ENCODE assay signal across 8 mouse cellular contexts in the genomic region with DNA sequence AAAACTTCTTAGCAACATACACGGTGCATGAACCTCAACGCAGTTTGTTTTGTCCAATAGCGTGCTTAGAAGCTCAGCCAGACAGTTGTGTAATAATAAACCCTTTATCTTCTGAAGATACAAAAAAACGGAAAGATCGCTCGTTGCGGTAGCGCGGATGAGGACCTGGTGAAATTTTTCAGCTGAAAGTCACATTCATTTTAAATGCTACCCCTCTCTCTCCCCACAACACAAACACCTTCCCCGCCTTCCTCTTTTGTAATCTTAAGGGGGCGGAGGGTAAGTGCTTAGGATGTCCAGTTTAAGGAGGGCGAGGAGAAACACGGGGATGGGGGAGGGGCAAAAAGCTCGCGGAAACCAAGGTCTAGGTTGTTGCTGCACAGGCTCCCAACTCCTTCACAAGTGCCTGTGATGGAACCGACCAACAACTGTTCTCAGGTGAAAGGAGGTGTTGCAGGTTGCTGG. TPM values are rescaled to one million over a fixed set of nuclear protein-coding genes. Genes with fewer than 3 reads are reported as not detected.
DNase-seq lines count a peak whose midpoint lies in the region; ATAC-seq lines count a peak whose summit lies in the region.

No protein-coding gene starts in this region.

- no peak for ATAC-seq in erythroblast, adult 5-6 weeks (replicated peaks; ENCODE audit: low FRiP score, poor library complexity, severe bottlenecking)
- ATAC-seq in forebrain, embryonic 16.5 days, result peak; percentile 4; the same call in 1 of the 2 replicates
- peak; percentile 45; the same call in 1 of the 2 replicates for ATAC-seq in limb, embryonic 12.5 days (ENCODE audit: insufficient number of reproducible peaks, insufficient read depth, low FRiP score, low TSS enrichment, low read depth)
- no peak for ATAC-seq in stomach, embryonic 15.5 days (ENCODE audit: insufficient read depth, low FRiP score, low read depth)

- WGBS in forebrain, embryonic 16.5 days, result under 1% methylated on average over 16 of the region's 16 CpGs
- under 1% methylated on average over 16 of the region's 16 CpGs for whole genome bisulfite sequencing in limb, embryonic 12.5 days
- under 1% methylated on average over 16 of the region's 16 CpGs for WGBS in midbrain, embryonic 10.5 days
- under 1% methylated on average over 16 of the region's 16 CpGs for WGBS in stomach, embryonic 15.5 days

- H3K4me1 ChIP-seq in erythroblast, embryonic 14.5 days (ENCODE audit: control insufficient read depth), result peaks cover 26% of the 10 kb centered on the region
- H3K4me1 ChIP-seq in forebrain, embryonic 16.5 days (replicated peaks; ENCODE audit: control insufficient read depth, insufficient read depth, low read length), result peaks cover 31% of the 10 kb centered on the region
- peaks cover 42% of the 10 kb centered on the region for H3K4me1 ChIP-seq in limb, embryonic 12.5 days (replicated peaks)
- H3K4me1 ChIP-seq in midbrain, embryonic 10.5 days, result peaks cover 45% of the 10 kb centered on the region
- peaks cover 27% of the 10 kb centered on the region for H3K4me1 ChIP-seq in stomach, embryonic 15.5 days

- peak overlapping the region; percentile 94 for H3K9ac ChIP-seq in forebrain, embryonic 16.5 days (replicated peaks; ENCODE audit: low read depth, low read length)
- H3K9ac ChIP-seq in limb, embryonic 12.5 days (replicated peaks), result peak overlapping the region; percentile 95
- H3K9ac ChIP-seq in stomach, embryonic 15.5 days, result peak overlapping the region; percentile 78; the same call in 1 of the 2 replicates

- H3K4me2 ChIP-seq in forebrain, embryonic 16.5 days (ENCODE audit: low read length), result peak overlapping the region; percentile 64
- peak overlapping the region; percentile 78 for H3K4me2 ChIP-seq in limb, embryonic 12.5 days
- peak overlapping the region; percentile 84 for H3K4me2 ChIP-seq in stomach, embryonic 15.5 days

- H3K36me3 ChIP-seq in erythroblast, embryonic 14.5 days (ENCODE audit: control insufficient read depth), result no peaks in the 10 kb centered on the region
- H3K36me3 ChIP-seq in forebrain, embryonic 16.5 days (ENCODE audit: control insufficient read depth, insufficient read depth), result no peaks in the 10 kb centered on the region
- H3K36me3 ChIP-seq in limb, embryonic 12.5 days, result no peaks in the 10 kb centered on the region
- no peaks in the 10 kb centered on the region for H3K36me3 ChIP-seq in midbrain, embryonic 10.5 days
- H3K36me3 ChIP-seq in stomach, embryonic 15.5 days, result no peaks in the 10 kb centered on the region

- peaks cover 48% of the 10 kb centered on the region for H3K27me3 ChIP-seq in erythroblast, embryonic 14.5 days (ENCODE audit: control insufficient read depth)
- no peaks in the 10 kb centered on the region for H3K27me3 ChIP-seq in forebrain, embryonic 16.5 days (replicated peaks; ENCODE audit: control insufficient read depth, insufficient read depth, low read length)
- H3K27me3 ChIP-seq in limb, embryonic 12.5 days, result no peaks in the 10 kb centered on the region
- H3K27me3 ChIP-seq in midbrain, embryonic 10.5 days (ENCODE audit: low read depth, poor library complexity, severe bottlenecking), result peaks cover 10% of the 10 kb centered on the region; the same call in 1 of the 2 replicates
- no peaks in the 10 kb centered on the region for H3K27me3 ChIP-seq in stomach, embryonic 15.5 days (replicated peaks)

- DNase-seq in adrenal gland, postnatal 25 days, result peak; percentile 39
- DNase-seq in induced T-regulatory cell, adult 2 months (ENCODE audit: low read depth), result peak; percentile 23
- no peak for DNase-seq in midbrain, embryonic 10.5 days (ENCODE audit: low spot score)

- peak overlapping the region; percentile 77 for H3K4me3 ChIP-seq in erythroblast, embryonic 14.5 days (replicated peaks)
- H3K4me3 ChIP-seq in forebrain, embryonic 16.5 days (replicated peaks; ENCODE audit: low read length), result peak overlapping the region; percentile 83
- H3K4me3 ChIP-seq in limb, embryonic 12.5 days (replicated peaks), result peak overlapping the region; percentile 90
- peak overlapping the region; percentile 92 for H3K4me3 ChIP-seq in midbrain, embryonic 10.5 days
- H3K4me3 ChIP-seq in stomach, embryonic 15.5 days (replicated peaks), result peak overlapping the region; percentile 83

- H3K9me3 ChIP-seq in erythroblast, embryonic 14.5 days (ENCODE audit: control insufficient read depth, low read length), result no peaks in the 10 kb centered on the region
- no peaks in the 10 kb centered on the region for H3K9me3 ChIP-seq in forebrain, embryonic 16.5 days (ENCODE audit: control insufficient read depth, low read length)
- no peaks in the 10 kb centered on the region for H3K9me3 ChIP-seq in limb, embryonic 12.5 days
- no peaks in the 10 kb centered on the region for H3K9me3 ChIP-seq in midbrain, embryonic 10.5 days (replicated peaks)
- H3K9me3 ChIP-seq in stomach, embryonic 15.5 days, result no peaks in the 10 kb centered on the region

- peak overlapping the region; percentile 95; the same call in 1 of the 2 replicates for H3K27ac ChIP-seq in forebrain, embryonic 16.5 days (ENCODE audit: low read length)
- peak overlapping the region; percentile 95; the same call in 1 of the 2 replicates for H3K27ac ChIP-seq in limb, embryonic 12.5 days
- peak overlapping the region; percentile 94 for H3K27ac ChIP-seq in midbrain, embryonic 10.5 days (replicated peaks)
- H3K27ac ChIP-seq in stomach, embryonic 15.5 days, result peak overlapping the region; percentile 93

RNA-seq across cellular contexts. Expression of a gene that starts 1.4 kb away (rescaled TPM):
- 0.08 and 0.21 TPM in 2 replicates for polyA plus RNA-seq in erythroblast, embryonic 14.5 days (2012)
- 1.5 and 1.9 TPM in 2 replicates for total RNA-seq in erythroblast, adult 5-6 weeks (2015; ENCODE audit: low replicate concordance)
- total RNA-seq in erythroblast, adult 5-6 weeks (2017; ENCODE audit: low replicate concordance), result 2.2 and 2.3 TPM in 2 replicates
- 13.6 and 18.7 TPM in 2 replicates for total RNA-seq in adrenal gland, postnatal 25 days (2021)
- 19.4 and 19.7 TPM in 2 replicates for polyA plus RNA-seq in forebrain, embryonic 16.5 days (2015; fragmentation: Nextera tagmentation; extraction: Ambion mirVana)
- polyA plus RNA-seq in limb, embryonic 12.5 days (2016; fragmentation: Nextera tagmentation; extraction: Ambion mirVana), result 11.7 and 12.0 TPM in 2 replicates
- 5.0 and 5.2 TPM in 2 replicates for polyA plus RNA-seq in midbrain, embryonic 10.5 days (2016; fragmentation: Nextera tagmentation; extraction: Ambion mirVana)
- polyA plus RNA-seq in stomach, embryonic 15.5 days (2015; fragmentation: Nextera tagmentation; extraction: Ambion mirVana), result 8.0 and 8.9 TPM in 2 replicates

Comparison
In these comparisons a context has a peak if more than half of its experiments do, and no peak if none do; other contexts are left out.
1. ATAC-seq: peak in forebrain, embryonic 16.5 days (single experiment) and limb, embryonic 12.5 days (single experiment); none in erythroblast, adult 5-6 weeks (single experiment) and stomach, embryonic 15.5 days (single experiment).
2. Peak in every context shown above with its lines, with median percentiles within 50 percentile points of each other: H3K4me3 ChIP-seq, H3K27ac ChIP-seq, H3K4me2 ChIP-seq and H3K9ac ChIP-seq.